Mouse (Mus musculus) embryonic facial prominence, embryonic 14.5 days (tissue): ENCODE data around the gene Rpl37. TPM values are rescaled to one million over a fixed set of nuclear protein-coding genes. Genes with fewer than 3 reads are reported as not detected.

Source experiments
- ATAC-seq: fragments of 200-750 bp; cut with Nextera tagmentation; 2 replicates; pipeline ENCODE4 v1.8.0; 2017; ENCODE audit warnings: low read depth, moderate number of reproducible peaks, moderate TSS enrichment
- DNase-seq: peaks from one replicate; pipeline ENCODE4 v3.0.0-alpha.2; 2015; ENCODE audit warnings: low spot score
- H3K27ac ChIP-seq: fragments of 300-500 bp; sonication (generic); replicated peaks from 2 replicates; pipeline ENCODE4 v1.5.1; 2014; ENCODE audit warnings: low read depth, mild to moderate bottlenecking, low read length, moderate library complexity
- H3K27me3 ChIP-seq: fragments of 300-500 bp; sonication (generic); replicated peaks from 2 replicates; pipeline ENCODE4 v1.6.1; 2014; ENCODE audit warnings: low read length; ENCODE audit not compliant: control insufficient read depth, insufficient read depth
- H3K36me3 ChIP-seq: fragments of 300-500 bp; sonication (generic); 2 replicates; pipeline ENCODE4 v1.6.1; 2014; ENCODE audit warnings: low read length, mixed read lengths; ENCODE audit not compliant: control insufficient read depth, insufficient read depth
- H3K4me1 ChIP-seq: fragments of 300-500 bp; sonication (generic); 2 replicates; pipeline ENCODE4 v1.6.1; 2014; ENCODE audit warnings: antibody characterized with exemption, low read length; ENCODE audit not compliant: control insufficient read depth, insufficient read depth
- H3K4me2 ChIP-seq: fragments of 300-500 bp; sonication (generic); 2 replicates; pipeline ENCODE4 v1.6.1; 2014; ENCODE audit warnings: low read depth, mild to moderate bottlenecking, low read length, moderate library complexity, mixed read lengths
- H3K4me3 ChIP-seq: fragments of 300-500 bp; sonication (generic); 2 replicates; pipeline ENCODE4 v1.5.1; 2014; ENCODE audit warnings: low read depth, mild to moderate bottlenecking, low read length
- H3K9ac ChIP-seq: fragments of 300-500 bp; sonication (generic); 2 replicates; pipeline ENCODE4 v1.6.1; 2014; ENCODE audit warnings: low read depth, mild to moderate bottlenecking, low read length, moderate library complexity, mixed read lengths
- H3K9me3 ChIP-seq: fragments of 300-500 bp; sonication (generic); 2 replicates; pipeline ENCODE4 v1.6.1; 2016; ENCODE audit warnings: low read length; ENCODE audit not compliant: control insufficient read depth
- WGBS: fragments of 180-500 bp; shearing (Covaris S2); extraction: QIAGEN DNeasy Blood & Tissue Kit; methylation state at CpG from one replicate; pipeline ENCODE4 v1.1.7; 2014; 5-methylcytosine and 5-hydroxymethylcytosine counted together
- polyA plus RNA-seq: library from polyadenylated mRNA; unstranded; fragments of >200 nt; fragmentation: Nextera tagmentation; extraction: Ambion mirVana; gene quantifications from 2 replicates; pipeline ENCODE4 v1.2.1, GENCODE M21; 2014

Gene Rpl37
- polyA plus RNA-seq, 1 experiment from 2014 or later, result 907 TPM

GRCm38 (mm10) chr15:5102312-5102711 lies 14.1 kb upstream of the Rpl37 start:
- DNase-seq (no peak), ATAC-seq (no peak)

GRCm38 (mm10) chr15:5105891-5106290 lies 10.6 kb upstream of the Rpl37 start:
- ATAC-seq, result no peak; the same call in 1 of the 2 replicates
- no peaks in the 10 kb centered on the region for H3K4me1 ChIP-seq
- H3K9me3 ChIP-seq, result no peaks in the 10 kb centered on the region
- no peaks in the 10 kb centered on the region for H3K36me3 ChIP-seq
- no peak overlapping the region for H3K4me3 ChIP-seq
- 76% methylated on average over 6 of the region's 6 CpGs for WGBS
- H3K27ac ChIP-seq, result no peak overlapping the region
- no peaks in the 10 kb centered on the region for H3K27me3 ChIP-seq
- DNase-seq, result no peak
- no peak overlapping the region for H3K4me2 ChIP-seq
- no peak overlapping the region for H3K9ac ChIP-seq

More at GRCm38 (mm10) chr15:5102312-5102711, 14.1 kb upstream of the Rpl37 start:
- WGBS, result 91% methylated on average over 4 of the region's 4 CpGs
- Histone ChIP-seq H3K9me3 (no peaks in the 10 kb centered on the region), H3K27ac (no peak overlapping the region), H3K36me3 (no peaks in the 10 kb centered on the region), H3K9ac (no peak overlapping the region), H3K4me2 (no peak overlapping the region), H3K4me3 (no peak overlapping the region), H3K4me1 (no peaks in the 10 kb centered on the region), H3K27me3 (no peaks in the 10 kb centered on the region)

- Histone ChIP-seq H3K9me3 (no peaks in the 10 kb centered on the region), H3K4me2 (no peak overlapping the region), H3K36me3 (no peaks in the 10 kb centered on the region), H3K4me3 (no peak overlapping the region), H3K27me3 (no peaks in the 10 kb centered on the region), H3K9ac (no peak overlapping the region), H3K27ac (no peak overlapping the region), H3K4me1 (no peaks in the 10 kb centered on the region)
- 43% methylated on average over 2 of the region's 2 CpGs for WGBS
- no peak for DNase-seq
- no peak for ATAC-seq
Observed at GRCm38 (mm10) chr15:5106293-5106692, 10.2 kb upstream of the Rpl37 start.

GRCm38 (mm10) chr15:5107686-5108654 lies 8.5 kb upstream of the Rpl37 start, which contains the start of gene Card6:
TSS of gene Card6 (minus strand) at chr15:5108539.
- Histone ChIP-seq H3K4me1 (no peaks in the 10 kb centered on the region), H3K4me2 (peak within 1 kb of the TSS; percentile 46), H3K36me3 (no peaks in the 10 kb centered on the region), H3K27ac (peak within 1 kb of the TSS; percentile 55), H3K9me3 (no peaks in the 10 kb centered on the region), H3K27me3 (no peaks in the 10 kb centered on the region), H3K9ac (peak within 1 kb of the TSS; percentile 49; the same call in 1 of the 2 replicates), H3K4me3 (peak within 1 kb of the TSS; percentile 32)
- ATAC-seq, result no peak
- 50% methylated on average over 21 of the region's 21 CpGs for WGBS
- DNase-seq, result no peak

GRCm38 (mm10) chr15:5108655-5109040 lies 7.8 kb upstream of the Rpl37 start:
- DNase-seq, result no peak
- Histone ChIP-seq H3K9me3 (no peaks in the 10 kb centered on the region), H3K4me2 (peak overlapping the region; percentile 46; the same call in 1 of the 2 replicates), H3K9ac (no peak overlapping the region), H3K27me3 (no peaks in the 10 kb centered on the region), H3K4me1 (no peaks in the 10 kb centered on the region), H3K4me3 (no peak overlapping the region), H3K36me3 (no peaks in the 10 kb centered on the region), H3K27ac (no peak overlapping the region)
- 80% methylated on average over 3 of the region's 3 CpGs for WGBS
- ATAC-seq, result no peak

GRCm38 (mm10) chr15:5112651-5113050 lies 3.8 kb upstream of the Rpl37 start:
- 73% methylated on average over 3 of the region's 3 CpGs for WGBS
- H3K9me3 ChIP-seq, result no peaks in the 10 kb centered on the region
- H3K36me3 ChIP-seq, result peaks cover 5% of the 10 kb centered on the region
- no peaks in the 10 kb centered on the region for H3K27me3 ChIP-seq
- ATAC-seq (no peak), DNase-seq (no peak)
- H3K9ac ChIP-seq, result no peak overlapping the region
- H3K4me1 ChIP-seq, result peaks cover 10% of the 10 kb centered on the region
- H3K4me2 ChIP-seq, result no peak overlapping the region
- no peak overlapping the region for H3K4me3 ChIP-seq
- no peak overlapping the region for H3K27ac ChIP-seq

GRCm38 (mm10) chr15:5115173-5115572 lies 1.3 kb upstream of the Rpl37 start:
- peak overlapping the region; percentile 81 for H3K9ac ChIP-seq

GRCm38 (mm10) chr15:5117031-5117601 lies 671 bp downstream of the Rpl37 start:
- under 1% methylated on average over 22 of the region's 22 CpGs for WGBS

More at GRCm38 (mm10) chr15:5115173-5115572, 1.3 kb upstream of the Rpl37 start:
- H3K36me3 ChIP-seq, result peaks cover 30% of the 10 kb centered on the region
- ATAC-seq, result no peak
- peak overlapping the region; percentile 66 for H3K4me3 ChIP-seq
- 56% methylated on average over 8 of the region's 8 CpGs for WGBS
- no peaks in the 10 kb centered on the region for H3K27me3 ChIP-seq
- H3K4me2 ChIP-seq, result peak overlapping the region; percentile 64
- no peak for DNase-seq
- no peaks in the 10 kb centered on the region for H3K9me3 ChIP-seq
- H3K27ac ChIP-seq, result peak overlapping the region; percentile 96
- H3K4me1 ChIP-seq, result peaks cover 15% of the 10 kb centered on the region

More at GRCm38 (mm10) chr15:5117031-5117601, 671 bp downstream of the Rpl37 start:
- H3K27ac ChIP-seq, result peak overlapping the region; percentile 96
- no peak for DNase-seq
- H3K4me1 ChIP-seq, result peaks cover 15% of the 10 kb centered on the region
- peak overlapping the region; percentile 89 for H3K9ac ChIP-seq
- H3K27me3 ChIP-seq, result no peaks in the 10 kb centered on the region
- no peaks in the 10 kb centered on the region for H3K9me3 ChIP-seq
- H3K4me2 ChIP-seq, result peak overlapping the region; percentile 85
- H3K36me3 ChIP-seq, result peaks cover 49% of the 10 kb centered on the region
- ATAC-seq, result no peak
- peak overlapping the region; percentile 66 for H3K4me3 ChIP-seq
